Mouse (Mus musculus): Measurements from ENCODE around the gene Meox1.
A peak's percentile ranks its signal among the peaks of the same experiment; 100 is the strongest.

The Meox1 gene

DNA sequence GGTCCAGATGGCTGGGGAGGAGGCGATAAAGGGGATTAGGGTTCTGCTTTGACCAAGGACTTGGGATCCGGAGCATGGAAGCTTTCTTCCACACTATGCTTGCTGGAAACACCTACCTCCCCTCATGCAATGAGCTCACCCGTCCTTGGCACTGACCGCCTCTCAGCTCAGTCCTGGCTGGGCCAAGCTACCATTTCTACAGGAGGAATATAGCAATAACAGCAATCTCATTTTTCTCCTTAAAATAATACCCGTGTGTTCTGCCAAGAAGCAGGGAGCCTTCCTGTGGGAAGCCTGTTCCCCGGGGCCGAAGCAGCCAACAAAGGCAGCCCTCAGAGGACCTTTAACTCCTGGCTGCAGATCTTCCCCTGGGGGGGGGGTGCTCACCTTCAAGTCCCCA, 43.1 kb downstream of the Meox1 start:
- no peak for DNase-seq (ENCODE audit: low read depth, low spot score)

GRCm38 (mm10) chr11:101849286-101849685, 44.9 kb downstream of the Meox1 start:
- DNase-seq (ENCODE audit: low read depth, low spot score) = no peak

DNA sequence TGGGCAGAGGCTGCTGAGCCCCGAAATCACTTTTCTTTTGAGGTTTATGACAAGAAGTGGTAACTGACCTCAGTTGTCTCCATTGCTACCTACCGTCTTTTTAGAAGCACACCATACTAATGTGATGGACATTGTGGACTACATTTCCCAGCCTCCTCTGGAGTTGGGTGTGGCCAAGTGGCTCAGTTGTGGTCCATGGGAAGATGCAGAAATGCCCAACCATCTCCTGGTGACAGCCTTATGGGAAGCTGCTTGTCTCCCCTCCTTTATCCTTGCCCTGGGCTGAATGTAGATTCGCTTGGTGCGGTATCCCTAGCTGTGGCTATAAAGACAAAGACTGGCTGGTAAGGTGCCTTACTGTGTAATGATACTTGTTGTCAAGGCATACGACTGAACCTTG, 46.7 kb downstream of the Meox1 start:
- DNase-seq (ENCODE audit: low read depth, low spot score) = no peak

- DNase-seq (ENCODE audit: low read depth, low spot score) = no peak
Measured at GRCm38 (mm10) chr11:101842773-101843163, 51.4 kb downstream of the Meox1 start.

DNA sequence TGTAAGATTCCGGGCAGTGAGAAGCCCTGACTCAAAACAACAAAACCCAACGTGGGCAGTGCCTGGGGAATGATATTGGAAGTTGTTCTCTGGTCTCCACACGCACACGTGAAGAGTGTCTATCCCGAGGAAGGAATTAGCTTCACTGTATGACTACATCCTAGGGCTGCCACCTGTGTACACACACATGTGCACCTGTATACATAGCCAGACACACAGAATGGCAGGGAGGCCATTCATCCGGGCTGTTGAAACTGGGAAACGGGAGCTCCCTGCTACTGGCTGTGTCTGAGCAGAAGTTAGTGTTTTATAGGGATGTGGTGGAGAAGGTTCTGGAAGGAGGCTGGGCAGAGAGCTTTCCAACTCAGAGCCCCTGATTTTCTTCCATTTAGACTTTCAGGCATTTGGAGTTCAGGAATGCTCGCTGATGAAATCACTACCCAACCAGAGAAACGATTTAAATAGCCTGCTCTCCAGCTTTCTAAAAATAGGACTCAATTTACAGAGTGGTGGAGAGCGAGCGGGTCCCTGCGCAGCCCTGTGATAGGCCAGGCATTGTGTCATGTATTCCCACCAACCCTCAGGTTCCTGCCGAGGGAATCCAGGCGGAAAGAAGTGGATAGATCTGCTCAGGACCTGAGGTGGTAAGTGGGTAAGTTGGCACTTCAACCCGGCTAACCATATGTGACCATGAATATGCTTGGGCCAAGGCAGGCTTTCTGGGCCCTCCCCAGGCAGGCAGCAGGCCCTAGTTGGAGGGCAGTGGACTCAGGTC, 52.0 kb downstream of the Meox1 start:
- no peak for DNase-seq (ENCODE audit: low read depth, low spot score)

- DNase-seq (ENCODE audit: low read depth, low spot score) = no peak
Measured at GRCm38 (mm10) chr11:101840405-101840804, 53.8 kb downstream of the Meox1 start.

- DNase-seq (ENCODE audit: low read depth, low spot score) = no peak
Measured at GRCm38 (mm10) chr11:101839426-101839825, 54.7 kb downstream of the Meox1 start.

- DNase-seq (ENCODE audit: low read depth, low spot score) = no peak
Measured at GRCm38 (mm10) chr11:101832001-101832400, 62.2 kb downstream of the Meox1 start.

GRCm38 (mm10) chr11:101830616-101831015, 63.6 kb downstream of the Meox1 start:
- DNase-seq (ENCODE audit: low read depth, low spot score) = no peak

DNA sequence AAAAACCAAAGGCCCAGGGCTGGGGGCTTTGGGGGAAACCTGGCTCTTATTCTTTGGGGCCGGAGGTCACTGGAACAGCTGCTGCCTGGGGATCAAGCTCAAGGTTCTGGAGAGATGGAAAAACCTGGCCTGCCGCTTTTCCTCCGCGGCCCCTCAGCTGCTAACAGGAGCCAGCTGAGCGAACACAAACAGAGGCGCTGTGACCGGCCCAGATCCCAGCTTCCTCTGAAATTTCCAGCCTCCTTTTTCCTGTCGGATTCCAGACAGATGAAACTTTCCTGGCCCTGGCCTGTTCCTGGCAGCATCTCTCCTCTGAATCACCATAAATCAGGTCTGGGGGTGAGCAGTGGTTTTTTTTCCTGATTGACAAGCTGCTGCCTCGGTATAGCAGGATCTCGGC, 64.1 kb downstream of the Meox1 start:
- peak; percentile 49 for DNase-seq (ENCODE audit: low read depth, low spot score)

GRCm38 (mm10) chr11:101828718-101829117, 65.5 kb downstream of the Meox1 start:
- DNase-seq (ENCODE audit: low read depth, low spot score) = no peak
